Mouse (Mus musculus) left cerebral cortex, postnatal 10 days (tissue): Measurements from ENCODE around the gene Ston1. TPM values are rescaled to one million over a fixed set of nuclear protein-coding genes. Genes with fewer than 3 reads are reported as not detected.

Source experiments
- total RNA-seq, 2 experiments: library from RNA; stranded (reverse); gene quantifications; 2 replicates each; pipeline ENCODE4 v1.2.3; 2021

Ston1 gene
- total RNA-seq, 2 experiments from 2014 or later = 6.5 to 8.4 TPM

Other genes starting within 250 kb of the Ston1 start
- 10 to 100 TPM in 1 of 2 experiments, 1 to 10 TPM in 1; 9.0 to 11.0 TPM for gene Foxn2, start 157.0 kb upstream of the Ston1 start, total RNA-seq
- gene Ppp1r21, start 67.6 kb upstream of the Ston1 start, total RNA-seq = 10 to 100 TPM; 66.4 to 69.0 TPM
- gene Gtf2a1l, start 71.0 kb downstream of the Ston1 start, total RNA-seq = under 1 TPM; 0.34 to 0.39 TPM
- under 1 TPM; 0.41 to 0.92 TPM for gene Lhcgr, start 194.3 kb downstream of the Ston1 start, total RNA-seq